Mouse (Mus musculus) lung, postnatal 4 days (tissue): ENCODE data around the gene Olfr137.

Experiments
- DNase-seq, 2 experiments: peaks; one replicate each; pipeline ENCODE4 v3.0.0; 2021

Olfr137 gene

GRCm38 (mm10) chr17:38307470-38307869 is at the start of gene Olfr137:
Gene Olfr137, minus strand, starts transcription at chr17:38307570.
- no peak for DNase-seq

GRCm38 (mm10) chr17:38329531-38329930 is 22.2 kb upstream of the Olfr137 start, which contains the start of gene Olfr136:
Gene Olfr136, plus strand, starts transcription at chr17:38329831.
- no peak for DNase-seq

GRCm38 (mm10) chr17:38260735-38261134 is 46.6 kb downstream of the Olfr137 start, which contains the start of gene Olfr138:
Gene Olfr138, plus strand, starts transcription at chr17:38261035.
- no peak for DNase-seq
